14 mouse cellular contexts compared by ENCODE assay signal in the genomic region with DNA sequence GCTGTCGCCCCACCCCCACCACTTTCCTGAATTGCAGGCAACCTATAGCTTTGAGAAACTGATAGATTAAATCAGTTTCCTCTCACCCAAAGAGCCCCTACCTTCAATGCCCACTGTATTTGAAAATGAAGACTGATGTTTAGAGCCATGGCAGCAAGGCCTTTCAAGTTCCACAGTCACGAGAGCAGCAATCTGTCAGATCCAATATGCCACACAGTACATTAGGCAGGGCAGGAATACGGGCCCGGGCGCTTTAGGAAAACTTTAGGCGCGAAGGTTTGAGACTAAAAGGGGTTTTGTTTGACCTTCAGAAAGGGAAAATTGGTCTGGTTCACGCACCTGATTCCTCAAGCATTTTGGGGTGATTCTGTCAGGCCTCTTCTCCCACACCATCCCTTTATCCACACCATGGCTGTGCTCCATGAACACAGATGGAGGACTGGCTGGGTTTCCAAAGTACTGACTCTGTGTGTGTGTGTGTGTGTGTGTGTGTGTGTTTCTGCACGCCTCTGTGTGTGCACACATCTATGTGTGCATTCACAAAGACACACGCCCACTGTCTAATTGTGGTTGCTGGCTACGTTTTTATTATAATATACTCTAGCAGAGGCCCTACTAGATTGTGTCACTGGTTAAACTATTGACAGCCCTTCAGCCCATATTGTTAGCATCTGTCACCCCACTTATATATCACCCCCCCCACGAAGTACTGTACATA.
A peak's percentile ranks its signal among the peaks of the same experiment; 100 is the strongest.
DNase-seq lines count a peak whose midpoint lies in the region; ATAC-seq lines count a peak whose summit lies in the region.
"Had no signal": no experiment of that assay in that cellular context is flagged by ENCODE, and none has a peak within 500 bp of the region (broad histone marks: within the 10 kb centered on the region; RNA-seq: fewer than 3 reads in every experiment).

No protein-coding gene starts in this region.

- no peaks in the 10 kb centered on the region for H3K36me3 ChIP-seq in hindbrain, embryonic 15.5 days
- H3K36me3 ChIP-seq in midbrain, embryonic 14.5 days (ENCODE audit: control insufficient read depth, insufficient read depth, low read length): peaks cover 13% of the 10 kb centered on the region; the same call in 1 of the 2 replicates
- H3K36me3 ChIP-seq: G1E had no signal

- H3K27me3 ChIP-seq in hindbrain, embryonic 15.5 days: no peaks in the 10 kb centered on the region
- no peaks in the 10 kb centered on the region for H3K27me3 ChIP-seq in midbrain, embryonic 14.5 days (ENCODE audit: control insufficient read depth, insufficient read depth, low read length)
- H3K27me3 ChIP-seq: heart, embryonic 13.5 days; liver, embryonic 13.5 days; stomach, embryonic 15.5 days had no signal

- no peak overlapping the region for H3K4me2 ChIP-seq in hindbrain, embryonic 15.5 days
- no peak overlapping the region for H3K4me2 ChIP-seq in midbrain, embryonic 14.5 days (ENCODE audit: low read length)
- H3K4me2 ChIP-seq: heart, embryonic 13.5 days; liver, embryonic 13.5 days; stomach, embryonic 15.5 days had no signal

- ATAC-seq in hindbrain, embryonic 15.5 days (ENCODE audit: low FRiP score, low read depth): peak; percentile 43; the same call in 1 of the 2 replicates
- ATAC-seq in midbrain, embryonic 14.5 days (ENCODE audit: low FRiP score, low TSS enrichment): no peak

- no peak overlapping the region for H3K9ac ChIP-seq in hindbrain, embryonic 15.5 days
- no peak overlapping the region for H3K9ac ChIP-seq in midbrain, embryonic 14.5 days (replicated peaks; ENCODE audit: low read length)
- H3K9ac ChIP-seq: heart, embryonic 13.5 days; liver, embryonic 13.5 days; stomach, embryonic 15.5 days had no signal

- H3K4me1 ChIP-seq in hindbrain, embryonic 15.5 days (replicated peaks): peaks cover 29% of the 10 kb centered on the region
- no peaks in the 10 kb centered on the region for H3K4me1 ChIP-seq in midbrain, embryonic 14.5 days (ENCODE audit: control insufficient read depth, insufficient read depth, low read length)
- H3K4me1 ChIP-seq: liver, embryonic 13.5 days; stomach, embryonic 15.5 days had no signal

- DNase-seq in cerebellum, postnatal 10 days: peak; percentile 85 to 88
- no peak for DNase-seq in cerebellum, adult 11 months
- peak; percentile 36 for DNase-seq in layer of hippocampus, adult 11-12 months (ENCODE audit: low spot score)
- no peak for DNase-seq in layer of hippocampus, adult 9-10 months (ENCODE audit: low spot score)
- peak; percentile 28 for DNase-seq in midbrain, embryonic 14.5 days
- DNase-seq in embryo, embryonic 10.5 days (ENCODE audit: low spot score): no peak
- DNase-seq in testis, postnatal 14 days (ENCODE audit: low spot score): no peak
- DNase-seq: kidney, adult 18-20 months; liver, embryonic 13.5 days; right cerebral cortex, postnatal 14 days had no signal

- H3K4me3 ChIP-seq in hindbrain, embryonic 15.5 days: no peak overlapping the region
- no peak overlapping the region for H3K4me3 ChIP-seq in midbrain, embryonic 14.5 days (replicated peaks; ENCODE audit: low read depth, low read length)
- H3K4me3 ChIP-seq: heart, embryonic 13.5 days; liver, embryonic 13.5 days; stomach, embryonic 15.5 days had no signal

- H3K27ac ChIP-seq in hindbrain, embryonic 15.5 days (replicated peaks): peak overlapping the region; percentile 58; the same call in 1 of the 2 replicates
- H3K27ac ChIP-seq in midbrain, embryonic 14.5 days (replicated peaks; ENCODE audit: low read depth, low read length): 0 out of 2 replicates have a peak overlapping the region, but pooled peaks have one; percentile 17
- H3K27ac ChIP-seq: heart, embryonic 13.5 days; liver, embryonic 13.5 days; stomach, embryonic 15.5 days had no signal

- 69% methylated on average over 12 of the region's 12 CpGs for WGBS in hindbrain, embryonic 15.5 days
- 86% methylated on average over 12 of the region's 12 CpGs for WGBS in midbrain, embryonic 14.5 days

- no peaks in the 10 kb centered on the region for H3K9me3 ChIP-seq in hindbrain, embryonic 15.5 days
- no peaks in the 10 kb centered on the region for H3K9me3 ChIP-seq in midbrain, embryonic 14.5 days (ENCODE audit: control insufficient read depth, low read length)
- H3K9me3 ChIP-seq: heart, embryonic 13.5 days; liver, embryonic 13.5 days; stomach, embryonic 15.5 days had no signal

Comparison
In these comparisons a context has a peak if more than half of its experiments do, and no peak if none do; other contexts are left out.
1. DNase-seq: peak in cerebellum, postnatal 10 days (2 of 2), layer of hippocampus, adult 11-12 months (single experiment) and midbrain, embryonic 14.5 days (single experiment); none in cerebellum, adult 11 months (single experiment), layer of hippocampus, adult 9-10 months (single experiment), embryo, embryonic 10.5 days (single experiment) and testis, postnatal 14 days (single experiment).